Mouse (Mus musculus) heart, embryonic 15.5 days (tissue): ENCODE measurements around the gene Mrpl24. TPM values are rescaled to one million over a fixed set of nuclear protein-coding genes. Genes with fewer than 3 reads are reported as not detected.
"Not testable (repeated sequence)": the region's sequence is repeated elsewhere in the genome, so short reads cannot be mapped to it uniquely, and the experiment has no call there.

ENCODE experiments used
- ATAC-seq: fragments of 200-750 bp; cut with Nextera tagmentation; replicated peaks from 2 replicates; pipeline ENCODE4 v1.8.0; 2017; ENCODE audit warnings: low read depth, moderate TSS enrichment; ENCODE audit not compliant: insufficient number of reproducible peaks, insufficient read depth, low FRiP score
- H3K27ac ChIP-seq: fragments of 300-500 bp; sonication (generic); 2 replicates; pipeline ENCODE4 v1.5.1; 2015; ENCODE audit warnings: mild to moderate bottlenecking, inconsistent platforms
- H3K27me3 ChIP-seq: fragments of 300-500 bp; sonication (generic); 2 replicates; pipeline ENCODE4 v1.6.1; 2015; ENCODE audit warnings: inconsistent platforms
- H3K36me3 ChIP-seq: fragments of 300-500 bp; sonication (generic); 2 replicates; pipeline ENCODE4 v1.6.1; 2015; ENCODE audit warnings: mild to moderate bottlenecking, inconsistent platforms
- H3K4me1 ChIP-seq: fragments of 300-500 bp; sonication (generic); replicated peaks from 2 replicates; pipeline ENCODE4 v1.6.1; 2015; ENCODE audit warnings: inconsistent platforms
- H3K4me2 ChIP-seq: fragments of 300-500 bp; sonication (generic); 2 replicates; pipeline ENCODE4 v1.6.1; 2015; ENCODE audit warnings: inconsistent platforms, mild to moderate bottlenecking, moderate library complexity
- H3K4me3 ChIP-seq: fragments of 300-500 bp; sonication (generic); 2 replicates; pipeline ENCODE4 v1.5.1; 2015; ENCODE audit warnings: mild to moderate bottlenecking, inconsistent platforms
- H3K9ac ChIP-seq: fragments of 300-500 bp; sonication (generic); 2 replicates; pipeline ENCODE4 v1.6.1; 2015; ENCODE audit warnings: mild to moderate bottlenecking, inconsistent platforms
- H3K9me3 ChIP-seq: fragments of 300-500 bp; sonication (generic); replicated peaks from 2 replicates; pipeline ENCODE4 v1.6.1; 2016; ENCODE audit warnings: inconsistent platforms
- WGBS: fragments of 180-500 bp; shearing (Covaris S2); methylation state at CpG from one replicate; pipeline ENCODE4 v1.1.7; 2015; ENCODE audit warnings: mixed read lengths; 5-methylcytosine and 5-hydroxymethylcytosine counted together
- polyA plus RNA-seq: library from polyadenylated mRNA; unstranded; fragments of >200 nt; fragmentation: Nextera tagmentation; extraction: Ambion mirVana; gene quantifications from 2 replicates; pipeline ENCODE4 v1.2.1, GENCODE M21; 2015

Mrpl24 gene
- polyA plus RNA-seq, 1 experiment from 2014 or later = 60.6 TPM

DNA sequence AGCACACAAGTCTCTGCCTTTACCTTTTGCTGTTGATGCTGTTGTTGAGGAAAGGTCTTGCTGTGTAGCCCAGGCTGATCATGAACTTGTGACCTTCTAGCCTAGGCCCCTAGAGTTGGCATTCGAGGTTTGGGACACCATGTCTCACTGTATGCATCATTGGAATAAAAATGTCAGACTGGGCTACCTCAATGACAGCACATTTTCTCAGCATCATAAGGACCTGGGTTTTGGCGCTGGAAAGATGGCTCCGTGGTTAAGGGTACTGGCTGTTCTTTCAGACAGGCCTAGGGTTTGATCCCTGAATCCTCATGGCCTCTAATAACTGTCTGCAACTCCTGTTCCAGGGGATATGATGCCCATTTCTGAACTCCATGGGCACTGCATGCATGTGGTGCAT, 19.5 kb upstream of the Mrpl24 start:
- Histone ChIP-seq H3K9ac (no peak overlapping the region), H3K27me3 (no peaks in the 10 kb centered on the region), H3K27ac (no peak overlapping the region), H3K9me3 (no peaks in the 10 kb centered on the region), H3K36me3 (no peaks in the 10 kb centered on the region), H3K4me1 (no peaks in the 10 kb centered on the region), H3K4me3 (no peak overlapping the region), H3K4me2 (no peak overlapping the region)
- WGBS = 77% methylated on average over 3 of the region's 3 CpGs
- no peak for ATAC-seq

- ATAC-seq = no peak
- WGBS = 0% methylated on average over 1 of the region's 1 CpGs
- no peak overlapping the region for H3K9ac ChIP-seq
These were observed 18.2 kb upstream of the Mrpl24 start for GRCm38 (mm10) chr3:87901036-87901624.

DNA sequence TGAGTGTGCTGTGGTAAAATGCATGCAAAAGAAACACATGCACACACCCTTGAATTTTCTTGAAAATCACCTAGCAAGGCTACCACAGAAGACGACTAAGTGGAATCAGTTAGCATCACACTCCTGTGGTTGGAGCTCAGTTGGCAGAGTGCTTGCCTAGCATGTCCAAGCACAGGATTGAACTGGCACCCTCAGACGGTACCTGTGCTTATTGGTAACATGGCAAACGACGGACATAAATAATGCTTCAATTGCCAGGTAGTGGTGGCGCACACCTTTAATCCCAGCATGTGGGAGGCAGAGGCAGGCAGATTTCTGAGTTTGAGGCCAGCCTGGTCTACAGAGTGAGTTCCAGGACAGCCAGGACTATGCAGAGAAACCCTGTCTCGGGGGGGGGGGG, 17.3 kb upstream of the Mrpl24 start:
- not testable (repeated sequence) for H3K27ac ChIP-seq, H3K9ac ChIP-seq, H3K4me2 ChIP-seq, H3K9me3 ChIP-seq, H3K4me1 ChIP-seq, H3K27me3 ChIP-seq, H3K4me3 ChIP-seq, ATAC-seq, H3K36me3 ChIP-seq
- 75% methylated on average over 6 of the region's 6 CpGs for WGBS

More at GRCm38 (mm10) chr3:87901036-87901624, 18.2 kb upstream of the Mrpl24 start:
- no peak overlapping the region for H3K4me3 ChIP-seq
- no peaks in the 10 kb centered on the region for H3K36me3 ChIP-seq
- no peaks in the 10 kb centered on the region for H3K9me3 ChIP-seq
- no peaks in the 10 kb centered on the region for H3K4me1 ChIP-seq
- no peak overlapping the region for H3K27ac ChIP-seq
- no peaks in the 10 kb centered on the region for H3K27me3 ChIP-seq
- H3K4me2 ChIP-seq = no peak overlapping the region

DNA sequence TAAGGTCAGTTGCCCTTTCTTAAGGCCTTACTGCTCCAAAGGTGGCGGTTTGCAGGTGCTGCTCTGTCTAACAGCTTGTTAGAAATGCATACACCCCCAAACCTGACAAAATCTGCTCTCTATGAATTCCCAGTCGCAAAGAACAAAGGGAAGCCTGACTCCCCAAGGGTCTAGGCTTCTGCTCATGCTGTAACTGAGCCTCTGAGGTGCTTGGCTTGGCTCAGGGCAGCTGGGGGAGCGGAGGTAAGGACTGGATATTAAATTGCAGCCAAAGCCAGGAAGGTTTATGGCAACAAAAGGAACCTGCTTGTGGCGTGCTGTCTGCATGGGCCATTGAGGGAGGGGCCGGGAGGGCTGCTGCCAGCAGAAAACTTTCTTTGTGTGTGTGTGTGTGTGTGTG, 15.5 kb upstream of the Mrpl24 start:
- Histone ChIP-seq H3K4me3 (no peak overlapping the region), H3K4me1 (peaks cover 14% of the 10 kb centered on the region), H3K4me2 (no peak overlapping the region), H3K27ac (no peak overlapping the region), H3K27me3 (no peaks in the 10 kb centered on the region), H3K9me3 (no peaks in the 10 kb centered on the region), H3K9ac (no peak overlapping the region), H3K36me3 (no peaks in the 10 kb centered on the region)
- ATAC-seq = no peak
- 59% methylated on average over 5 of the region's 5 CpGs for WGBS

DNA sequence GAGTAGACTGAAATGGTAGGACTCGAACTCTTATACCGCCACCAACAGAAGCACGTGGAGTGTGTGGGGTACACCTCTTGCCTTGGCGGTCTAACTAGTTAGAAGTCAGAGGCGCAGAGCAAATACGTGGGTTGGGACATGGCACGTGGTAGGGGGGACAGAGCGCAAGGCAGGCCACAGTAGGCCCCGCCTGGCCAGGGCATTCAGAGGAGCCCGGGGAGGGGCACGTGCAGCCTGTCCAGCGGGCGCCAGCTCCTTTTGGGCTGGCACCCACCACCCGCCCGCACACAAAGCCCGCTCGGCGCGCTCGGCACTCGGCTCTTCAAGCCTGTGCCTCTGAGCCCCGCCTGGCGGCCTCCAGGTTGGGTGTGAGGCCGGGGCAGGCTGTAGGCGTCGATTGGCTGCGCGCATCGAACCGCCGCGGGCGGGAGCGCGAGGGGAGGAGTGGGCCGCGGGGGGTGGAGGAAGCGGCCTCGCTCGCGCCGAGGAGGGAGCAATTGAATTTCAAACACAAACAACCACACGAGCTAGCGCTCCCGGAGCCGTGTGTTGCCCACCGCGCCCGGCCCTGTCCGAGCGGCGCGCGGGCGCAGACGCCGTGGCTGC, 13.3 kb upstream of the Mrpl24 start, which contains the start of gene Hdgf:
Hdgf (plus strand) TSS at position 442 of the 606 bp plus-strand sequence.
- peak within 1 kb of the TSS; percentile 78 for H3K4me2 ChIP-seq
- no peaks in the 10 kb centered on the region for H3K9me3 ChIP-seq
- peak within 1 kb of the TSS; percentile 96 for H3K4me3 ChIP-seq
- peak; percentile 93 for ATAC-seq
- H3K4me1 ChIP-seq = peaks cover 34% of the 10 kb centered on the region
- WGBS = under 1% methylated on average over 57 of the region's 57 CpGs
- no peaks in the 10 kb centered on the region for H3K27me3 ChIP-seq
- H3K9ac ChIP-seq = peak within 1 kb of the TSS; percentile 98
- peak within 1 kb of the TSS; percentile 97 for H3K27ac ChIP-seq
- no peaks in the 10 kb centered on the region for H3K36me3 ChIP-seq

GRCm38 (mm10) chr3:87906601-87906980, 12.7 kb upstream of the Mrpl24 start:
- H3K9me3 ChIP-seq = no peaks in the 10 kb centered on the region
- H3K4me2 ChIP-seq = peak overlapping the region; percentile 78
- peak overlapping the region; percentile 98 for H3K9ac ChIP-seq
- no peaks in the 10 kb centered on the region for H3K27me3 ChIP-seq
- H3K4me3 ChIP-seq = peak overlapping the region; percentile 96
- WGBS = under 1% methylated on average over 25 of the region's 47 CpGs
- peaks cover 38% of the 10 kb centered on the region for H3K4me1 ChIP-seq
- H3K36me3 ChIP-seq = no peaks in the 10 kb centered on the region
- peak overlapping the region; percentile 97 for H3K27ac ChIP-seq
- ATAC-seq = 0 out of 2 replicates have a peak, but pooled peaks have one; percentile 12

- Histone ChIP-seq H3K4me3 (peak overlapping the region; percentile 96), H3K4me2 (peak overlapping the region; percentile 78), H3K27me3 (no peaks in the 10 kb centered on the region), H3K36me3 (no peaks in the 10 kb centered on the region), H3K4me1 (peaks cover 38% of the 10 kb centered on the region), H3K9ac (peak overlapping the region; percentile 98), H3K9me3 (no peaks in the 10 kb centered on the region), H3K27ac (peak overlapping the region; percentile 97)
- under 1% methylated on average over 27 of the region's 27 CpGs for WGBS
- ATAC-seq = no peak
These were observed 12.1 kb upstream of the Mrpl24 start for GRCm38 (mm10) chr3:87906981-87907857.

DNA sequence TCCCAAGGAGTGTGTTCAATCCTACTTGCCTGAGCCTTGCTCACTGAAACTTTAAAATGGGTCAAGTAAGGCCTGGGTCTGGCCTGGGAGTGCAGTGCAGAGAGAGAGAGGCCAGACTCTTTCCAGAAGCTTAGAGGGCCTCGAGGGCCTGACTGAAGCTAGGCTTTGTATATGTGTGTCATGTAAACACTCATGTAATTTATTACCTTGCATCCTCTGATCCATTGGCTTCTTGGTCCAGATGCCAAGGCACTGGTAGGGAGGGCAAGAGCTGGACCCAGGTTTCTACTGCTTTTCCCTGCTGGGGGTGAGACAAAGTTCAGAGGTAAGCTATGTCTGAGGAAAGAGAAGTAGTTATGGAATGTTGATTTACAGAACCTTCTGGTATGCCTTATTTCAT, 11.4 kb upstream of the Mrpl24 start:
- no peaks in the 10 kb centered on the region for H3K27me3 ChIP-seq
- H3K4me1 ChIP-seq = peaks cover 38% of the 10 kb centered on the region
- peak overlapping the region; percentile 98 for H3K9ac ChIP-seq

GRCm38 (mm10) chr3:87909381-87909780, 9.9 kb upstream of the Mrpl24 start:
- H3K4me2 ChIP-seq = peak overlapping the region; percentile 78
- H3K9ac ChIP-seq = no peak overlapping the region
- H3K27ac ChIP-seq = peak overlapping the region; percentile 97
- H3K27me3 ChIP-seq = no peaks in the 10 kb centered on the region
- peaks cover 38% of the 10 kb centered on the region for H3K4me1 ChIP-seq
- no peak for ATAC-seq
- peaks cover 8% of the 10 kb centered on the region; the same call in 1 of the 2 replicates for H3K36me3 ChIP-seq
- no peak overlapping the region; the same call in 1 of the 2 replicates for H3K4me3 ChIP-seq
- no peaks in the 10 kb centered on the region for H3K9me3 ChIP-seq
- 91% methylated on average over 2 of the region's 2 CpGs for WGBS

More for the DNA sequence above, 11.4 kb upstream of the Mrpl24 start:
- H3K4me3 ChIP-seq = peak overlapping the region; percentile 96
- no peaks in the 10 kb centered on the region for H3K36me3 ChIP-seq
- 0% methylated on average over 1 of the region's 1 CpGs for WGBS
- ATAC-seq = no peak
- H3K4me2 ChIP-seq = peak overlapping the region; percentile 78
- H3K9me3 ChIP-seq = no peaks in the 10 kb centered on the region
- H3K27ac ChIP-seq = peak overlapping the region; percentile 97

DNA sequence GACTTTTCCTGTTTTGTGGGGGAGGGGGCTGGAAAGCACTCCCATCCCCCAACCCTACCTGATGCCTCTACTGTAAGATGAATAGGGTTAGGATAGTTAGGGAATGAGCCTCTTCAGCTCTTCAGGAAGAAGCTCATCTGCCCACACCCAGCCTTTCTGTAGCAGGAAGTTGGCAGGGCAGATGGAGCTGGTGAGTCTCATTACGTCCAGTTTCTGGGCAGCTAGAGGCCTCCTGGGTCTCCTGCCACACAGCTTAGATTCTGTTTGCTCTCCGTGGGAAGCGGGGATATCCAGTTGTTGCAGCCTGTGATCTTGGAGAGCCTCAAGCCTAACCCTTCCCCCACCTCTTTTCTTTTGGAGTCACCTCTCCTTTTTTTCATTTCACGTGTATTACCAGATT, 9.4 kb upstream of the Mrpl24 start:
- Histone ChIP-seq H3K9me3 (no peaks in the 10 kb centered on the region), H3K4me2 (peak overlapping the region; percentile 78), H3K4me1 (peaks cover 38% of the 10 kb centered on the region), H3K36me3 (peaks cover 13% of the 10 kb centered on the region), H3K4me3 (peak overlapping the region; percentile 52), H3K27me3 (no peaks in the 10 kb centered on the region), H3K27ac (peak overlapping the region; percentile 97), H3K9ac (peak overlapping the region; percentile 53)
- no peak for ATAC-seq
- WGBS = 17% methylated on average over 4 of the region's 4 CpGs

DNA sequence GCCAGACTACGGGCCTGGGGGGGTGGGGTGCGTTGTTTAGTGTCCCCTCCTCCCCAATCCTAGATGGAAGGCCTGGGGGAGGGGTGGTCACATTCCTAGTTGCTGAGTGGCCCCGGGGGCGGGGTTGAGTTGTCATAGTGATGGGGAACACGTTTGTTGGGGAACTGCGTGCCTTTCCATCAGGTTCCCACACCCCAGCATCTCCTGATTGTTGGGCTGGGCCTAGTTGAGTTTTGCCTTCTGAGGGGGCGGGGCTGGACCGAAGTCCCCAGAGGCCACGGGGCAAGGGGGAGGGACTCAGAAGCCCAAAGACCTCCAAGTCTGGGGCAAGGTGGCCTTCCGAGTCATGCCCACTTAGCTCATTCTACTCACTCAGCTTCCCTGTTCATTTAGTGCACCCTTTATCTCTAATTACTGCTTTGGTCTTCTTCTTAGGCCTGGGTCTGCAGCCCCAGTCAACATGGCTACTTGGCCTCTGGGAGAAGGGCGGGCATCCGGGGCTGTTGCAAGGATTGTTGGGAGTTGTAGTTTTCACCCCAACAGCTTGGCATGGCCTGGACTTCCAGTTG, 8.6 kb upstream of the Mrpl24 start:
- Histone ChIP-seq H3K4me3 (peak overlapping the region; percentile 52), H3K9me3 (no peaks in the 10 kb centered on the region), H3K27ac (peak overlapping the region; percentile 97), H3K4me2 (peak overlapping the region; percentile 78), H3K9ac (peak overlapping the region; percentile 53), H3K27me3 (no peaks in the 10 kb centered on the region), H3K4me1 (peaks cover 38% of the 10 kb centered on the region), H3K36me3 (peaks cover 21% of the 10 kb centered on the region)
- 11% methylated on average over 12 of the region's 12 CpGs for WGBS
- ATAC-seq = peak; percentile 15
